Mouse (Mus musculus) CH12.LX (cell line): ENCODE data around the gene Dkkl1.

Source experiments
- BHLHE40 ChIP-seq: IDR thresholded peaks from 2 replicates; pipeline ENCODE4 v1.6.1; 2011; ENCODE audit warnings: mild to moderate bottlenecking, low read depth, low read length, improper control_type of control experiment
- CTCF ChIP-seq, 2 experiments: IDR thresholded peaks in 1 of 2; conservative IDR thresholded peaks in 1 of 2; 2 replicates each; pipeline ENCODE4 v1.5.1; 2011 to 2012; ENCODE audit warnings: low read depth in 2 of 2, low read length in 2 of 2, improper control_type of control experiment in 1 of 2, inconsistent platforms in 1 of 2, mild to moderate bottlenecking in 1 of 2, moderate library complexity in 1 of 2
- RAD21 ChIP-seq: IDR thresholded peaks from 2 replicates; pipeline ENCODE4 v1.6.1; 2011; ENCODE audit warnings: low read depth, mild to moderate bottlenecking, low read length, improper control_type of control experiment, moderate library complexity
- USF1 ChIP-seq: IDR thresholded peaks from 2 replicates; pipeline ENCODE4 v1.6.1; 2014; ENCODE audit warnings: low read depth, mild to moderate bottlenecking, inconsistent platforms, low read length, improper control_type of control experiment
- ZMIZ1 ChIP-seq: IDR thresholded peaks from 2 replicates; pipeline ENCODE4 v1.6.1; 2012; ENCODE audit warnings: low read depth, mild to moderate bottlenecking, inconsistent platforms, low read length, improper control_type of control experiment

- no peak for TF ChIP-seq ZMIZ1
- no peak for TF ChIP-seq CTCF (conservative IDR thresholded peaks at IDR 0.05 in 1 of 2, IDR thresholded peaks at IDR 0.05 in 1 of 2; ENCODE audit: low read depth in 2 of 2, low read length in 2 of 2)
- no peak for TF ChIP-seq USF1
- TF ChIP-seq BHLHE40: no peak
- no peak for TF ChIP-seq RAD21
These were observed 32.5 kb downstream of the Dkkl1 start, which contains the start of gene Gfy for GRCm38 (mm10) chr7:45179469-45179868.
